Mouse (Mus musculus) heart, embryonic 10.5 days (tissue): Measurements from ENCODE around the gene Ccdc78. TPM values are rescaled to one million over a fixed set of nuclear protein-coding genes. Genes with fewer than 3 reads are reported as not detected.
A peak's percentile ranks its signal among the peaks of the same experiment; 100 is the strongest.

Source experiments
- DNase-seq: peaks from one replicate; pipeline ENCODE4 v3.0.0-alpha.2; 2017; ENCODE audit warnings: low spot score
- H3K27ac ChIP-seq: fragments of 300-500 bp; sonication (generic); 2 replicates; pipeline ENCODE4 v1.5.1; 2016; ENCODE audit warnings: mild to moderate bottlenecking
- H3K27me3 ChIP-seq: fragments of 300-500 bp; sonication (generic); 2 replicates; pipeline ENCODE4 v1.6.1; 2016; ENCODE audit warnings: mild to moderate bottlenecking; ENCODE audit not compliant: poor library complexity, insufficient read depth, severe bottlenecking
- H3K36me3 ChIP-seq: fragments of 300-500 bp; sonication (generic); 2 replicates; pipeline ENCODE4 v1.6.1; 2016; ENCODE audit warnings: mild to moderate bottlenecking, moderate library complexity
- H3K4me1 ChIP-seq: fragments of 300-500 bp; sonication (generic); 2 replicates; pipeline ENCODE4 v1.6.1; 2016; ENCODE audit warnings: mild to moderate bottlenecking
- H3K4me3 ChIP-seq: fragments of 300-500 bp; sonication (generic); 2 replicates; pipeline ENCODE4 v1.5.1; 2016; ENCODE audit warnings: mild to moderate bottlenecking, moderate library complexity
- H3K9me3 ChIP-seq: fragments of 300-500 bp; sonication (generic); 2 replicates; pipeline ENCODE4 v1.6.1; 2016; ENCODE audit warnings: mild to moderate bottlenecking, moderate library complexity
- WGBS: fragments of 180-500 bp; shearing (Covaris S2); methylation state at CpG from one replicate; pipeline ENCODE4 v1.1.7; 2016; 5-methylcytosine and 5-hydroxymethylcytosine counted together
- microRNA-seq: library from miRNA; unstranded; fragments of <30 nt; microRNA quantifications from one replicate; pipeline ENCODE4, GENCODE M21; 2017
- polyA plus RNA-seq: library from polyadenylated mRNA; unstranded; fragments of >200 nt; fragmentation: Nextera tagmentation; extraction: Ambion mirVana; gene quantifications from 2 replicates; pipeline ENCODE4 v1.2.1, GENCODE M21; 2016

The Ccdc78 gene
- polyA plus RNA-seq, 1 experiment from 2014 or later: 0.18 TPM

- Histone ChIP-seq H3K27ac (peak overlapping the region; percentile 98), H3K9me3 (no peaks in the 10 kb centered on the region), H3K27me3 (no peaks in the 10 kb centered on the region), H3K4me1 (peaks cover 76% of the 10 kb centered on the region), H3K4me3 (peak overlapping the region; percentile 86), H3K36me3 (peaks cover 54% of the 10 kb centered on the region)
- 46% methylated on average over 6 of the region's 6 CpGs for WGBS
- DNase-seq: no peak
Observed at GRCm38 (mm10) chr17:25833961-25834594, 47.7 kb downstream of the Ccdc78 start.

GRCm38 (mm10) chr17:25834595-25835222 is 48.3 kb downstream of the Ccdc78 start:
- peaks cover 78% of the 10 kb centered on the region for H3K4me1 ChIP-seq
- no peaks in the 10 kb centered on the region for H3K9me3 ChIP-seq
- H3K27me3 ChIP-seq: no peaks in the 10 kb centered on the region
- H3K4me3 ChIP-seq: peak overlapping the region; percentile 86
- H3K36me3 ChIP-seq: peaks cover 59% of the 10 kb centered on the region
- DNase-seq: no peak
- H3K27ac ChIP-seq: peak overlapping the region; percentile 98
- whole genome bisulfite sequencing: 89% methylated on average over 12 of the region's 12 CpGs

- H3K4me3 ChIP-seq: peak overlapping the region; percentile 86
- H3K27me3 ChIP-seq: no peaks in the 10 kb centered on the region
- H3K36me3 ChIP-seq: peaks cover 59% of the 10 kb centered on the region
- 96% methylated on average over 7 of the region's 7 CpGs for WGBS
- H3K4me1 ChIP-seq: peaks cover 77% of the 10 kb centered on the region
- no peak overlapping the region for H3K27ac ChIP-seq
- DNase-seq: no peak
- H3K9me3 ChIP-seq: no peaks in the 10 kb centered on the region
Observed at GRCm38 (mm10) chr17:25835301-25835700, 48.9 kb downstream of the Ccdc78 start.

- WGBS: 95% methylated on average over 16 of the region's 16 CpGs
- H3K27me3 ChIP-seq: no peaks in the 10 kb centered on the region
- peak overlapping the region; percentile 84 for H3K27ac ChIP-seq
- peak overlapping the region; percentile 57 for H3K4me3 ChIP-seq
- H3K4me1 ChIP-seq: peaks cover 77% of the 10 kb centered on the region
- peaks cover 59% of the 10 kb centered on the region for H3K36me3 ChIP-seq
- no peaks in the 10 kb centered on the region for H3K9me3 ChIP-seq
- no peak for DNase-seq
Observed at GRCm38 (mm10) chr17:25835816-25836215, 49.4 kb downstream of the Ccdc78 start.

GRCm38 (mm10) chr17:25836397-25837075 is 50.2 kb downstream of the Ccdc78 start:
- DNase-seq: no peak
- H3K4me3 ChIP-seq: peak overlapping the region; percentile 57
- WGBS: 23% methylated on average over 23 of the region's 23 CpGs
- H3K27me3 ChIP-seq: no peaks in the 10 kb centered on the region
- H3K36me3 ChIP-seq: peaks cover 59% of the 10 kb centered on the region
- H3K27ac ChIP-seq: peak overlapping the region; percentile 84
- peaks cover 71% of the 10 kb centered on the region for H3K4me1 ChIP-seq
- H3K9me3 ChIP-seq: no peaks in the 10 kb centered on the region

- Histone ChIP-seq H3K27ac (peak within 1 kb of the TSS; percentile 84), H3K36me3 (peaks cover 60% of the 10 kb centered on the region), H3K27me3 (no peaks in the 10 kb centered on the region), H3K4me3 (peak within 1 kb of the TSS; percentile 57), H3K9me3 (no peaks in the 10 kb centered on the region), H3K4me1 (peaks cover 69% of the 10 kb centered on the region)
- 2% methylated on average over 29 of the region's 29 CpGs for WGBS
- no peak for DNase-seq
Observed at GRCm38 (mm10) chr17:25837076-25837410, 50.7 kb downstream of the Ccdc78 start, which contains the start of gene Rhbdl1. Gene Rhbdl1, minus strand, starts transcription at chr17:25837295.

GRCm38 (mm10) chr17:25837533-25837932 is 51.2 kb downstream of the Ccdc78 start:
- Histone ChIP-seq H3K36me3 (peaks cover 65% of the 10 kb centered on the region), H3K4me3 (peak overlapping the region; percentile 57), H3K9me3 (no peaks in the 10 kb centered on the region), H3K4me1 (peaks cover 68% of the 10 kb centered on the region), H3K27me3 (no peaks in the 10 kb centered on the region), H3K27ac (peak overlapping the region; percentile 84)
- no peak for DNase-seq
- WGBS: 44% methylated on average over 3 of the region's 3 CpGs

GRCm38 (mm10) chr17:25838904-25839303 is 52.5 kb downstream of the Ccdc78 start:
- Histone ChIP-seq H3K9me3 (no peaks in the 10 kb centered on the region), H3K36me3 (peaks cover 70% of the 10 kb centered on the region), H3K4me1 (peaks cover 73% of the 10 kb centered on the region), H3K27ac (no peak overlapping the region), H3K27me3 (no peaks in the 10 kb centered on the region), H3K4me3 (no peak overlapping the region)
- no peak for DNase-seq
- 84% methylated on average over 4 of the region's 4 CpGs for WGBS

GRCm38 (mm10) chr17:25839455-25840235 is 53.3 kb downstream of the Ccdc78 start:
- Histone ChIP-seq H3K4me3 (no peak overlapping the region), H3K4me1 (peaks cover 66% of the 10 kb centered on the region), H3K27ac (no peak overlapping the region), H3K9me3 (no peaks in the 10 kb centered on the region), H3K36me3 (peaks cover 70% of the 10 kb centered on the region), H3K27me3 (no peaks in the 10 kb centered on the region)
- DNase-seq: no peak
- whole genome bisulfite sequencing: 88% methylated on average over 14 of the region's 14 CpGs

Small RNA genes within 50 kb of the gene (microRNA-seq; reads per million reads assigned to microRNA genes)
- gene Gm25083: not detected
- 0.76 reads per million for gene Mir3082
- 0.76 reads per million for gene Mir6966

Other genes with a start within 250 kb of the Ccdc78 start
- gene Sox8, start 215.9 kb upstream of the Ccdc78 start, polyA plus RNA-seq: 2.0 and 3.6 TPM in 2 replicates
- 36.8 and 43.1 TPM in 2 replicates for gene Lmf1, start 207.5 kb upstream of the Ccdc78 start, polyA plus RNA-seq
- 2.2 and 4.6 TPM in 2 replicates for gene Gng13, start 69.4 kb upstream of the Ccdc78 start, polyA plus RNA-seq
- gene Chtf18, start 59.2 kb upstream of the Ccdc78 start, polyA plus RNA-seq: 34.5 and 46.4 TPM in 2 replicates
- 18.1 and 19.8 TPM in 2 replicates for gene Rpusd1, start 58.9 kb upstream of the Ccdc78 start, polyA plus RNA-seq
- not detected in 2 replicates for gene Mslnl, start 50.5 kb upstream of the Ccdc78 start, polyA plus RNA-seq
- 0.98 and 2.8 TPM in 2 replicates for gene Msln, start 32.2 kb upstream of the Ccdc78 start, polyA plus RNA-seq
- 33.5 and 36.0 TPM in 2 replicates for gene Narfl, start 12.8 kb upstream of the Ccdc78 start, polyA plus RNA-seq
- gene Haghl, start 907 bp upstream of the Ccdc78 start, polyA plus RNA-seq: 58.0 and 63.8 TPM in 2 replicates
- 74.5 and 74.9 TPM in 2 replicates for gene Fam173a, start 6.3 kb downstream of the Ccdc78 start, polyA plus RNA-seq
- gene AC134908.4, start 9.1 kb downstream of the Ccdc78 start, polyA plus RNA-seq: 0.99 TPM in 1 of 2 replicates, not detected in the other
- gene Metrn, start 10.6 kb downstream of the Ccdc78 start, polyA plus RNA-seq: 44.3 and 48.0 TPM in 2 replicates
- 0.62 and 1.2 TPM in 2 replicates for gene Fbxl16, start 22.5 kb downstream of the Ccdc78 start, polyA plus RNA-seq
- gene Wdr24, start 37.0 kb downstream of the Ccdc78 start, polyA plus RNA-seq: 21.6 and 23.0 TPM in 2 replicates
- gene Jmjd8, start 42.3 kb downstream of the Ccdc78 start, polyA plus RNA-seq: 45.8 and 50.7 TPM in 2 replicates
- 343 and 404 TPM in 2 replicates for gene Stub1, start 46.8 kb downstream of the Ccdc78 start, polyA plus RNA-seq
- gene Rhbdl1, start 50.7 kb downstream of the Ccdc78 start, polyA plus RNA-seq: 2.3 and 4.0 TPM in 2 replicates
- gene Gm20683, start 55.2 kb downstream of the Ccdc78 start, polyA plus RNA-seq: 2.1 and 3.0 TPM in 2 replicates
- gene Rhot2, start 58.3 kb downstream of the Ccdc78 start, polyA plus RNA-seq: 29.0 and 29.8 TPM in 2 replicates
- 22.4 and 31.7 TPM in 2 replicates for gene Wdr90, start 74.9 kb downstream of the Ccdc78 start, polyA plus RNA-seq
- gene Mcrip2, start 82.2 kb downstream of the Ccdc78 start, polyA plus RNA-seq: 133 and 201 TPM in 2 replicates
- 46.7 and 55.4 TPM in 2 replicates for gene Mettl26, start 88.5 kb downstream of the Ccdc78 start, polyA plus RNA-seq
- 0.96 and 3.8 TPM in 2 replicates for gene Wfikkn1, start 94.3 kb downstream of the Ccdc78 start, polyA plus RNA-seq
- gene Rab40c, start 133.1 kb downstream of the Ccdc78 start, polyA plus RNA-seq: 22.2 and 24.4 TPM in 2 replicates
- 71.8 and 90.0 TPM in 2 replicates for gene Pigq, start 158.4 kb downstream of the Ccdc78 start, polyA plus RNA-seq
- gene Nhlrc4, start 158.4 kb downstream of the Ccdc78 start, polyA plus RNA-seq: 0.15 and 0.85 TPM in 2 replicates
- gene A930017K11Rik, start 166.0 kb downstream of the Ccdc78 start, polyA plus RNA-seq: 0.20 and 0.55 TPM in 2 replicates
- gene Capn15, start 199.2 kb downstream of the Ccdc78 start, polyA plus RNA-seq: 20.1 and 21.4 TPM in 2 replicates